Mouse (Mus musculus) bone marrow macrophage, adult 2 months (primary cell): Measurements from ENCODE around the gene Olfr1412.

Experiments
- CTCF ChIP-seq: IDR thresholded peaks from 2 replicates; pipeline ENCODE4 v1.5.1; 2012; ENCODE audit warnings: low read depth, mild to moderate bottlenecking, low read length, moderate library complexity
- POLR2A ChIP-seq: IDR thresholded peaks from 2 replicates; pipeline ENCODE4 v1.6.1; 2012; ENCODE audit warnings: mild to moderate bottlenecking, low read depth, low read length, borderline replicate concordance

DNA sequence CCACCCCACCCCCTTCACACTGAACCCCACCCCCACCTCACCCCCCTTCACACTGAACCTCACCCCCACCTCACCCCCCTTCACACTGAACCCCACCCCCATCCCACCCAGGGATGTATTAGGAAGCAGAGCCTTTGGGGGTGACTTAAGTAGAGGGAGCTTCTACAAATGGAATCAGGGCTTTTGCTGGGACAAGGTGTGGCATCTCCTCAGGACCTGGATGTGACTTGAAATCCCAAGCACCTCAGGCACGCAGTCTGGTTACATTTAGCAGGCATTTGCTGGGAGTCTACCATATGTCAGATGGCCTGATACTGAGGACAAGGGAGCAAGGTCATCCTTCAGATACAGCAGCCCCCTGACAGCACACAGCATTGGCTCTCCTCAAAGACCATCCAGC is 49.0 kb downstream of the Olfr1412 start:
- no peak for TF ChIP-seq CTCF
- no peak for TF ChIP-seq POLR2A
